ENCODE assay signal across 13 mouse cellular contexts in the genomic region with DNA sequence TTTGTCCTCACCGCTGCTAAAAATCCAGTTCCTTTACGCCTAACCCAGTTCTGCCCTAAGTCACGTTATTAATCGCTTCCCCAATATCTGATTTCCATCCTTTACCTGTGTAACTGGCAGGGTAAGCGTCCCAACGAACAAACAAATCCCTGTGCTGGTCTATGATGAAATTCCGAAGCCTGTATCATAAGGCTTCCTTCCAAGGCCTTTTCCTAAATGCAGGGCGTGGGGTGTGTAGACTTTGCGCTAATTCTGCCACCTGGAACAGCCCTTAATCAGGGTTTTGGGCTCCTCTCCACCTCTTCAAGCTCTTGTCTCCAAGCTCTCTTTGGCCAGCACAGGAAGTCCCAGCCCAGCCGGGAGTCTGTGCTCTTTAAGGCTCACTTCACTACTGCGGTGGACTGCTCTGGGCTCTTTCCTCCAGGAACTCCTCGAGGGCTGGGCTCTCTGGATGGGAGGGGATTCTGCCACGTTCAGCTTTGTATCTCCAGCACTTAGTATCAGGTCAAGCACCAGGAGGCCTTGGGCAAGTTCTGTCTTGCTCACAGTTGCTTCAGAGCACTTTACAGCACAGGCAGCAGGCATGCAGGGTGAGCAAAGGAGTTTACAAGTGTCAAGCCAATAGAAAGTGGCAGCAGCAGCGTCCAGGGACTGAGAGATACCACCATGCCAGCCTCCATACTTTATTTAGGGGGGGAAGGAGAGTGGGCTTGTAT. TPM values are rescaled to one million over a fixed set of nuclear protein-coding genes. Genes with fewer than 3 reads are reported as not detected.
DNase-seq lines count a peak whose midpoint lies in the region; ATAC-seq and TF ChIP-seq lines count a peak whose summit lies in the region.
"Had no signal": no experiment of that assay in that cellular context is flagged by ENCODE, and none has a peak within 500 bp of the region (broad histone marks: within the 10 kb centered on the region; RNA-seq: fewer than 3 reads in every experiment).

No protein-coding gene starts in this region.

- no peaks in the 10 kb centered on the region for H3K36me3 ChIP-seq in heart, embryonic 10.5 days
- no peaks in the 10 kb centered on the region for H3K36me3 ChIP-seq in lung, embryonic 16.5 days (ENCODE audit: control insufficient read depth, insufficient read depth, low read length)
- H3K36me3 ChIP-seq in liver, postnatal 0 days (replicated peaks; ENCODE audit: insufficient read depth, low read length), result no peaks in the 10 kb centered on the region

- 55% methylated on average over 14 of the region's 14 CpGs for WGBS in heart, embryonic 10.5 days
- WGBS in lung, embryonic 16.5 days, result 57% methylated on average over 14 of the region's 14 CpGs
- WGBS in lung, adult 2 months, result 53% methylated on average over 14 of the region's 14 CpGs
- 62% methylated on average over 14 of the region's 14 CpGs for WGBS in liver, postnatal 0 days (ENCODE audit: insufficient replicate concordance)

- no peak for ATAC-seq in lung, embryonic 16.5 days (ENCODE audit: low read depth)
- no peak for ATAC-seq in liver, postnatal 0 days
- ATAC-seq in granulocyte monocyte progenitor cell, adult 5-6 weeks (replicated peaks; ENCODE audit: poor library complexity, severe bottlenecking), result no peak

- H3K9ac ChIP-seq in lung, embryonic 16.5 days (ENCODE audit: low read length), result 0 out of 2 replicates have a peak overlapping the region, but pooled peaks have one; percentile 39
- 0 out of 2 replicates have a peak overlapping the region, but pooled peaks have one; percentile 26 for H3K9ac ChIP-seq in liver, postnatal 0 days (replicated peaks)
- H3K9ac ChIP-seq: forebrain, embryonic 12.5 days; hindbrain, embryonic 14.5 days; neural tube, embryonic 12.5 days had no signal

- no peak for TF ChIP-seq CTCF in lung, adult 2 months (IDR thresholded peaks at IDR 0.05; ENCODE audit: insufficient read depth, low read length)
- TF ChIP-seq CTCF in liver, postnatal 0 days (IDR thresholded peaks at IDR 0.05; ENCODE audit: low read depth), result no peak

- TF ChIP-seq POLR2A in lung, adult 2 months (IDR thresholded peaks at IDR 0.05; ENCODE audit: borderline replicate concordance, extremely low read depth, low read depth, low read length), result no peak

- H3K27ac ChIP-seq in heart, embryonic 10.5 days, result peak overlapping the region; percentile 83
- peak overlapping the region; percentile 47; the same call in 1 of the 2 replicates for H3K27ac ChIP-seq in lung, embryonic 16.5 days (ENCODE audit: low read length)
- no peak overlapping the region for H3K27ac ChIP-seq in liver, postnatal 0 days (ENCODE audit: low read depth)
- H3K27ac ChIP-seq: forebrain, embryonic 12.5 days; hindbrain, embryonic 14.5 days; neural tube, embryonic 12.5 days had no signal

- no peaks in the 10 kb centered on the region for H3K27me3 ChIP-seq in heart, embryonic 10.5 days (ENCODE audit: insufficient read depth, poor library complexity, severe bottlenecking)
- H3K27me3 ChIP-seq in lung, embryonic 16.5 days (ENCODE audit: control insufficient read depth, insufficient read depth, low read depth, low read length), result no peaks in the 10 kb centered on the region
- H3K27me3 ChIP-seq in liver, postnatal 0 days (ENCODE audit: insufficient read depth, low read length), result no peaks in the 10 kb centered on the region
- H3K27me3 ChIP-seq: forebrain, embryonic 12.5 days; neural tube, embryonic 12.5 days had no signal

- DNase-seq in heart, embryonic 10.5 days (ENCODE audit: low spot score), result no peak
- DNase-seq in heart, postnatal 25 days (ENCODE audit: low spot score), result no peak
- no peak for DNase-seq in lung, adult 2 months
- DNase-seq in fat pad, adult 2 months (ENCODE audit: extremely low read depth, low read depth, low spot score), result peak; percentile 88
- no peak for DNase-seq in liver, postnatal 0 days
- no peak for DNase-seq in adrenal gland, adult 8-10 months
- DNase-seq: cerebellum, adult 8-10 months; thymus, postnatal 14 days had no signal

- no peak overlapping the region for H3K4me2 ChIP-seq in lung, embryonic 16.5 days (ENCODE audit: low read depth, low read length)
- no peak overlapping the region for H3K4me2 ChIP-seq in liver, postnatal 0 days (ENCODE audit: low read depth, low read length)
- H3K4me2 ChIP-seq: forebrain, embryonic 12.5 days; hindbrain, embryonic 14.5 days; neural tube, embryonic 12.5 days had no signal

- intact Hi-C loops in heart, postnatal 25 days (cut with DNase I), result loop anchor here (2.0 to 10.0 kb wide), 3 partner anchors 57 to 569 kb away; no protein-coding TSS in a partner anchor

- no peak overlapping the region for H3K4me3 ChIP-seq in heart, embryonic 10.5 days
- no peak overlapping the region for H3K4me3 ChIP-seq in lung, embryonic 16.5 days (ENCODE audit: low read length)
- H3K4me3 ChIP-seq in lung, adult 2 months (replicated peaks; ENCODE audit: extremely low read depth, low read depth, low read length), result no peak overlapping the region
- no peak overlapping the region for H3K4me3 ChIP-seq in liver, postnatal 0 days (ENCODE audit: low read depth, low read length)
- H3K4me3 ChIP-seq: forebrain, embryonic 12.5 days; neural tube, embryonic 12.5 days had no signal

- no peak for TF ChIP-seq EP300 in liver, postnatal 0 days (IDR thresholded peaks at IDR 0.05; ENCODE audit: low read depth)

- H3K9me3 ChIP-seq in heart, embryonic 10.5 days, result no peaks in the 10 kb centered on the region
- no peaks in the 10 kb centered on the region for H3K9me3 ChIP-seq in lung, embryonic 16.5 days (ENCODE audit: control insufficient read depth, low read length)
- H3K9me3 ChIP-seq in liver, postnatal 0 days (ENCODE audit: low read length), result no peaks in the 10 kb centered on the region
- H3K9me3 ChIP-seq: forebrain, embryonic 12.5 days; neural tube, embryonic 12.5 days had no signal

- H3K4me1 ChIP-seq in heart, embryonic 10.5 days, result peaks cover 61% of the 10 kb centered on the region
- H3K4me1 ChIP-seq in lung, embryonic 16.5 days (replicated peaks; ENCODE audit: control insufficient read depth, insufficient read depth, low read length), result peaks cover 38% of the 10 kb centered on the region
- H3K4me1 ChIP-seq in lung, adult 2 months (ENCODE audit: control insufficient read depth, insufficient read depth, low read length), result peaks cover 17% of the 10 kb centered on the region
- peaks cover 4% of the 10 kb centered on the region; the same call in 1 of the 2 replicates for H3K4me1 ChIP-seq in liver, postnatal 0 days (ENCODE audit: insufficient read depth)
- H3K4me1 ChIP-seq: forebrain, embryonic 12.5 days had no signal

RNA-seq across cellular contexts. Expression of a gene that starts 48.8 kb away (rescaled TPM):
- 138 and 170 TPM in 2 replicates for polyA plus RNA-seq in heart, embryonic 10.5 days (2016; fragmentation: Nextera tagmentation; extraction: Ambion mirVana)
- 10 to 100 TPM; 20.8 to 20.9 TPM for total RNA-seq in heart, postnatal 25 days (2021)
- 176 and 183 TPM in 2 replicates for polyA plus RNA-seq in lung, embryonic 16.5 days (2015; fragmentation: Nextera tagmentation; extraction: Ambion mirVana)
- polyA plus RNA-seq in lung, adult 2 months (2012; rRNA removed), result 33.6 and 47.2 TPM in 2 replicates
- 26.6 and 33.4 TPM in 2 replicates for polyA plus RNA-seq in liver, postnatal 0 days (2015; fragmentation: Nextera tagmentation; extraction: Ambion mirVana)
- total RNA-seq in adrenal gland, adult 8-10 months (2022), result 10 to 100 TPM; 14.6 to 25.4 (median 22.3) TPM
- 0.98 and 20.5 TPM in 2 replicates for total RNA-seq in granulocyte monocyte progenitor cell, adult 5-6 weeks (2014; fragmentation: Nextera tagmentation)
- 0.41 and 0.73 TPM in 2 replicates for total RNA-seq in granulocyte monocyte progenitor cell, adult 5-6 weeks (2017)
